Mouse (Mus musculus) limb, embryonic 11.5 days (tissue): ENCODE data around the gene Cox6b1. TPM values are rescaled to one million over a fixed set of nuclear protein-coding genes. Genes with fewer than 3 reads are reported as not detected.

ENCODE experiments used
- microRNA-seq: library from miRNA; unstranded; fragments of <30 nt; microRNA quantifications from one replicate; pipeline ENCODE4, GENCODE M21; 2016
- polyA plus RNA-seq: library from polyadenylated mRNA; unstranded; fragments of >200 nt; fragmentation: Nextera tagmentation; extraction: Ambion mirVana; gene quantifications from 2 replicates; pipeline ENCODE4 v1.2.1, GENCODE M21; 2014

Cox6b1 gene
- polyA plus RNA-seq, 1 experiment from 2014 or later, result 801 TPM

Small RNA genes within 50 kb of the gene (microRNA-seq; reads per million reads assigned to microRNA genes)
- not detected for gene Mir3569

Other genes starting within 250 kb of the Cox6b1 start
- 8.4 and 12.6 TPM in 2 replicates for gene Tyrobp, start 212.4 kb downstream of the Cox6b1 start, polyA plus RNA-seq
- gene Hcst, start 206.3 kb downstream of the Cox6b1 start, polyA plus RNA-seq, result 0.39 TPM in 1 of 2 replicates, not detected in the other
- 0.96 and 1.4 TPM in 2 replicates for gene Nfkbid, start 204.4 kb downstream of the Cox6b1 start, polyA plus RNA-seq
- gene Aplp1, start 180.6 kb downstream of the Cox6b1 start, polyA plus RNA-seq, result 16.6 and 18.0 TPM in 2 replicates
- 0.13 TPM in 1 of 2 replicates, not detected in the other for gene Kirrel2, start 168.5 kb downstream of the Cox6b1 start, polyA plus RNA-seq
- 0.15 TPM in 1 of 2 replicates, not detected in the other for gene Nphs1, start 167.8 kb downstream of the Cox6b1 start, polyA plus RNA-seq
- gene Prodh2, start 132.5 kb downstream of the Cox6b1 start, polyA plus RNA-seq, result 0.33 TPM in 1 of 2 replicates, not detected in the other
- 12.1 and 12.9 TPM in 2 replicates for gene Arhgap33, start 91.1 kb downstream of the Cox6b1 start, polyA plus RNA-seq
- gene Hspb6, start 74.0 kb downstream of the Cox6b1 start, polyA plus RNA-seq, result 6.1 and 6.9 TPM in 2 replicates
- gene Proser3, start 73.9 kb downstream of the Cox6b1 start, polyA plus RNA-seq, result 20.0 and 21.9 TPM in 2 replicates
- 40.6 and 46.9 TPM in 2 replicates for gene Lin37, start 66.3 kb downstream of the Cox6b1 start, polyA plus RNA-seq
- gene U2af1l4, start 62.9 kb downstream of the Cox6b1 start, polyA plus RNA-seq, result 91.9 and 100 TPM in 2 replicates
- gene Gm49396, start 62.8 kb downstream of the Cox6b1 start, polyA plus RNA-seq, result 6.0 and 6.8 TPM in 2 replicates
- 105 and 123 TPM in 2 replicates for gene Psenen, start 62.5 kb downstream of the Cox6b1 start, polyA plus RNA-seq
- 3.2 and 3.5 TPM in 2 replicates for gene Igflr1, start 60.7 kb downstream of the Cox6b1 start, polyA plus RNA-seq
- gene Kmt2b, start 37.4 kb downstream of the Cox6b1 start, polyA plus RNA-seq, result 11.9 and 14.1 TPM in 2 replicates
- 0.43 TPM in 1 of 2 replicates, not detected in the other for gene Zbtb32, start 27.2 kb downstream of the Cox6b1 start, polyA plus RNA-seq
- 3.6 and 3.8 TPM in 2 replicates for gene Upk1a, start 13.3 kb downstream of the Cox6b1 start, polyA plus RNA-seq
- 0.19 and 0.43 TPM in 2 replicates for gene Etv2, start 9.7 kb upstream of the Cox6b1 start, polyA plus RNA-seq
- gene Rbm42, start 24.2 kb upstream of the Cox6b1 start, polyA plus RNA-seq, result 125 and 126 TPM in 2 replicates
- 62.1 and 67.3 TPM in 2 replicates for gene Haus5, start 38.8 kb upstream of the Cox6b1 start, polyA plus RNA-seq
- not detected in 2 replicates for gene Pmis2, start 45.5 kb upstream of the Cox6b1 start, polyA plus RNA-seq
- gene 2200002J24Rik, start 72.8 kb upstream of the Cox6b1 start, polyA plus RNA-seq, result not detected in 2 replicates
- 0.28 and 0.41 TPM in 2 replicates for gene Atp4a, start 86.1 kb upstream of the Cox6b1 start, polyA plus RNA-seq
- 143 and 149 TPM in 2 replicates for gene Tmem147, start 103.4 kb upstream of the Cox6b1 start, polyA plus RNA-seq
- 0.43 and 0.47 TPM in 2 replicates for gene Gapdhs, start 117.5 kb upstream of the Cox6b1 start, polyA plus RNA-seq
- gene Sbsn, start 125.3 kb upstream of the Cox6b1 start, polyA plus RNA-seq, result 0.27 and 1.3 TPM in 2 replicates
- gene Dmkn, start 137.6 kb upstream of the Cox6b1 start, polyA plus RNA-seq, result not detected in 2 replicates
- not detected in 2 replicates for gene Krtdap, start 161.7 kb upstream of the Cox6b1 start, polyA plus RNA-seq
- 0.10 TPM in 1 of 2 replicates, not detected in the other for gene Ffar2, start 197.6 kb upstream of the Cox6b1 start, polyA plus RNA-seq
- 0.09 TPM in 1 of 2 replicates, not detected in the other for gene Ffar3, start 230.0 kb upstream of the Cox6b1 start, polyA plus RNA-seq
- gene Ffar1, start 235.4 kb upstream of the Cox6b1 start, polyA plus RNA-seq, result not detected in 2 replicates